Mouse (Mus musculus) heart, embryonic 13.5 days (tissue): ENCODE data around the gene Gm4981. TPM values are rescaled to one million over a fixed set of nuclear protein-coding genes. Genes with fewer than 3 reads are reported as not detected.
"Not testable (repeated sequence)": the region's sequence is repeated elsewhere in the genome, so short reads cannot be mapped to it uniquely, and the experiment has no call there.

Experiments used
- ATAC-seq: fragments of 200-750 bp; cut with Nextera tagmentation; 2 replicates; pipeline ENCODE4 v1.8.0; 2017; ENCODE audit warnings: moderate TSS enrichment; ENCODE audit not compliant: insufficient number of reproducible peaks, low FRiP score, low TSS enrichment; ENCODE audit errors: extremely low read depth
- H3K27ac ChIP-seq: fragments of 300-500 bp; sonication (generic); replicated peaks from 2 replicates; pipeline ENCODE4 v1.5.1; 2015; ENCODE audit warnings: moderate library complexity, mild to moderate bottlenecking, inconsistent platforms
- H3K27me3 ChIP-seq: fragments of 300-500 bp; sonication (generic); replicated peaks from 2 replicates; pipeline ENCODE4 v1.6.1; 2015; ENCODE audit warnings: mild to moderate bottlenecking, inconsistent platforms
- H3K36me3 ChIP-seq: fragments of 300-500 bp; sonication (generic); 2 replicates; pipeline ENCODE4 v1.6.1; 2015; ENCODE audit warnings: mild to moderate bottlenecking, inconsistent platforms
- H3K4me1 ChIP-seq: fragments of 300-500 bp; sonication (generic); 2 replicates; pipeline ENCODE4 v1.6.1; 2015; ENCODE audit warnings: inconsistent platforms
- H3K4me2 ChIP-seq: fragments of 300-500 bp; sonication (generic); 2 replicates; pipeline ENCODE4 v1.6.1; 2015; ENCODE audit warnings: inconsistent platforms, mild to moderate bottlenecking, moderate library complexity
- H3K4me3 ChIP-seq: fragments of 300-500 bp; sonication (generic); 2 replicates; pipeline ENCODE4 v1.5.1; 2015; ENCODE audit warnings: moderate library complexity, mild to moderate bottlenecking, inconsistent platforms
- H3K9ac ChIP-seq: fragments of 300-500 bp; sonication (generic); 2 replicates; pipeline ENCODE4 v1.6.1; 2015; ENCODE audit warnings: inconsistent platforms, mild to moderate bottlenecking, moderate library complexity
- H3K9me3 ChIP-seq: fragments of 300-500 bp; sonication (generic); 2 replicates; pipeline ENCODE4 v1.6.1; 2016; ENCODE audit warnings: inconsistent platforms
- WGBS: fragments of 180-500 bp; shearing (Covaris S2); methylation state at CpG from one replicate; pipeline ENCODE4 v1.1.7; 2015; ENCODE audit warnings: mixed read lengths; 5-methylcytosine and 5-hydroxymethylcytosine counted together
- polyA plus RNA-seq: library from polyadenylated mRNA; unstranded; fragments of >200 nt; fragmentation: Nextera tagmentation; extraction: Ambion mirVana; gene quantifications from 2 replicates; pipeline ENCODE4 v1.2.1, GENCODE M21; 2015

The Gm4981 gene
- not detected in 2 replicates for polyA plus RNA-seq

DNA sequence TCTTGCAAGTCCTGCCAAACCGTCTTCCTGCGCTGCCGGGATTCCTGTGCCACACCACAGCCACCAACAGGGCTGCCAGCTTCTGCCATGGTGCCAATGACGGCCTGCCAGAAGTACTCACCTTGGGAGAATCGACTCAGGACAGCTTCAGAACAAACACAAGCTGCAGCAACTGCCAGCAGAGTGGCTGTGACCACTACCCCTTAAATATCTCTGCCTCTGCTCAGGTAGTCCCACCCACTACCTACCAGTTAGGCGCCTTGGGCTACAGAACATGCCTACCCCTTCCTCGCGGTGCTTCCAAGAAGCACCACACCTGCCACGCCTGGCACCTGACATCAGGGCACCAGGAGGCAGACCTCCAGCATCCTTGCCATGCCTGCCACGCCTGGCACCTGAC is at the start of gene Gm4981:
Gene Gm4981 (minus strand): TSS at position 89 of the 400 bp plus-strand sequence.
- no peaks in the 10 kb centered on the region for H3K36me3 ChIP-seq
- 75% methylated on average over 10 of the region's 10 CpGs for WGBS

DNA sequence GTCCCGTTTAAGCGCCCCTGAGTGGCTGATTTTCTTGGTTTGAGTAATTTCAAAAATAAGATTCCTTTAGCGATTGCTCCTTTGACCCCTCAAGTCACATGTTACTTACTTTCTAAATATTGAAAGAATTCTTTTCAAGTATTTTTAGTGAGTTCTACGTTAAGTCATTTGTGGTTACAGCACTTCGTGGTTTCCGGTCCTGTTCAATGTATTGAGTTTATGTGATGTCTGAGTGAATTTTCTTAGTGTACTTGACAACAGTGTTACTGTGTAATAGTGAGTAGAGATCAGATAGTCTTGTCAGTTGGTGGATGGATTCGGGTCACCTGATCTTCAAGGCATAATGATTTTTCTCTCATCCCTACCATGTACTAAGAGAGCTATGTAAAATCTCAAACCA is 45.7 kb upstream of the Gm4981 start:
- no peaks in the 10 kb centered on the region for H3K9me3 ChIP-seq
- peaks cover 87% of the 10 kb centered on the region for H3K36me3 ChIP-seq
- no peak overlapping the region for H3K27ac ChIP-seq
- H3K4me3 ChIP-seq: no peak overlapping the region
- 89% methylated on average over 7 of the region's 7 CpGs for WGBS
- no peak overlapping the region for H3K9ac ChIP-seq
- H3K27me3 ChIP-seq: no peaks in the 10 kb centered on the region
- no peaks in the 10 kb centered on the region for H3K4me1 ChIP-seq
- ATAC-seq: no peak
- no peak overlapping the region for H3K4me2 ChIP-seq

More for the DNA sequence above, at the start of gene Gm4981:
- Histone ChIP-seq H3K4me3 (no peak within 1 kb of the TSS), H3K9ac (no peak within 1 kb of the TSS), H3K4me2 (no peak within 1 kb of the TSS), H3K9me3 (peaks cover 17% of the 10 kb centered on the region), H3K27me3 (no peaks in the 10 kb centered on the region), H3K27ac (no peak within 1 kb of the TSS), H3K4me1 (no peaks in the 10 kb centered on the region)
- no peak for ATAC-seq

GRCm38 (mm10) chr10:58258466-58258865 is 22.0 kb upstream of the Gm4981 start:
- Histone ChIP-seq H3K27me3 (no peaks in the 10 kb centered on the region), H3K27ac (no peak overlapping the region), H3K4me3 (no peak overlapping the region), H3K9ac (no peak overlapping the region), H3K9me3 (no peaks in the 10 kb centered on the region), H3K4me2 (no peak overlapping the region), H3K4me1 (peaks cover 20% of the 10 kb centered on the region), H3K36me3 (peaks cover 52% of the 10 kb centered on the region)
- ATAC-seq: no peak
- 54% methylated on average over 5 of the region's 5 CpGs for WGBS

DNA sequence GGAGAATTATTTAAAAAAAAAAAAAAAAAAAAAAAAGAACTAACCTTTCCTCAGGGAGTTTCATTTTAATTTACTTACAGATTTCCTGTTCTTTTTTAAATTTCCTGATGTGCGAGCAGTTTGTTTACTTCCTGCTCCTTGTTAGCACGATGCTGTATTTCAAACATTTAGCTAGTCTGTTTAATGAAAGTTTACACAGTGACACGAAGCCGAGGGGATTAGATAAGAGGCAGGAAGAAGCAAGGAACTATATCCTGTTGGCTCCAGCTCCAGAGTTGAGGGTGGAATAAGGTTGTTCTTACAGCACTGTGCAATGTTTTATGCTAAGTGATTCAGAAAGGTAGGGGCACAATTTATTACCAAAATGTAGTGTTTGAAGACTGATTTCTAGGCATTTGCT is 19.5 kb upstream of the Gm4981 start:
- Histone ChIP-seq H3K4me1 (peaks cover 20% of the 10 kb centered on the region), H3K9ac (peak overlapping the region; percentile 89), H3K9me3 (no peaks in the 10 kb centered on the region), H3K36me3 (peaks cover 31% of the 10 kb centered on the region), H3K27ac (peak overlapping the region; percentile 75), H3K4me3 (peak overlapping the region; percentile 75), H3K4me2 (peak overlapping the region; percentile 69), H3K27me3 (no peaks in the 10 kb centered on the region)
- ATAC-seq: no peak
- 5% methylated on average over 4 of the region's 4 CpGs for WGBS

DNA sequence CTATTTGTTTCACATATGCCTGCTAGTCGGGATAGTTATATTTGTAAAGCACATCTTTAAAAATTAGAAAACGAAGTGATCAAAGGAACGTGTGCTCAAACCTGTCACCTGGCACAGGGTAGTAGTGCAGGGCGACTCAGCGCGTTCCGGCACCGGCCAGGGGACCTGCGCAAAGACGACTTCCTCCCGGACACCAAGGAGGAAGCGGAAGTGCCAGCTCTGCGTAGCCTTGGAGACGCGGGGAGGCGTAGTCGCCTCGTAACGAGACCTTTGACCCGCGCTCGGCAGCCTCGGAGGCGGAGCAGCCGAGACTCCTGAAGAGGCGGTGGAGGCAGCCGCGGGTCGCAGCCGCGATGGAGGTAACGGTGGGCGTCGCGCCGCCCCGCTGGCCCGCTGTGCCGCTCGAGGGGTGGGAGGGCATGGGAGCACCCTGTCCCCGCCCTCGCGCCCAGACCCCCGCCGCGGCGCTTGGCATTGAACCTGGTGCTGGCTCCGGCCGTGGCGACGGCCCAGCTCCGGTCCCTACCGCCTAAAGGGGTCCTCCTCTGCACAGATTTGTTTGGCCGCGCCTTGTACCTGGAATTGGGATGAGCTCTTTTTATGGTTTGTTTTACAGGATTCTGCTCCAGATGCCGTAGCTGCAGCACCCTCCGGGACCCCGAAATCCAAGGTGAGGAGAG is 18.9 kb upstream of the Gm4981 start, which contains the start of gene Gcc2:
Gene Gcc2 (plus strand): TSS at position 285 of the 680 bp plus-strand sequence.
- H3K4me2 ChIP-seq: peak within 1 kb of the TSS; percentile 69
- no peaks in the 10 kb centered on the region for H3K9me3 ChIP-seq
- peaks cover 25% of the 10 kb centered on the region for H3K36me3 ChIP-seq
- peak within 1 kb of the TSS; percentile 75 for H3K27ac ChIP-seq
- peak; percentile 84 for ATAC-seq
- peaks cover 20% of the 10 kb centered on the region for H3K4me1 ChIP-seq
- under 1% methylated on average over 56 of the region's 58 CpGs for WGBS
- peak within 1 kb of the TSS; percentile 89 for H3K9ac ChIP-seq
- H3K27me3 ChIP-seq: no peaks in the 10 kb centered on the region
- H3K4me3 ChIP-seq: peak within 1 kb of the TSS; percentile 75

GRCm38 (mm10) chr10:58254635-58255175 is 18.2 kb upstream of the Gm4981 start:
- Histone ChIP-seq H3K4me1 (peaks cover 20% of the 10 kb centered on the region), H3K27ac (no peak overlapping the region; the same call in 1 of the 2 replicates), H3K27me3 (no peaks in the 10 kb centered on the region), H3K4me3 (peak overlapping the region; percentile 75), H3K36me3 (peaks cover 19% of the 10 kb centered on the region), H3K9me3 (no peaks in the 10 kb centered on the region), H3K9ac (peak overlapping the region; percentile 89), H3K4me2 (peak overlapping the region; percentile 69)
- 40% methylated on average over 6 of the region's 6 CpGs for WGBS
- peak; percentile 10; the same call in 1 of the 2 replicates for ATAC-seq

DNA sequence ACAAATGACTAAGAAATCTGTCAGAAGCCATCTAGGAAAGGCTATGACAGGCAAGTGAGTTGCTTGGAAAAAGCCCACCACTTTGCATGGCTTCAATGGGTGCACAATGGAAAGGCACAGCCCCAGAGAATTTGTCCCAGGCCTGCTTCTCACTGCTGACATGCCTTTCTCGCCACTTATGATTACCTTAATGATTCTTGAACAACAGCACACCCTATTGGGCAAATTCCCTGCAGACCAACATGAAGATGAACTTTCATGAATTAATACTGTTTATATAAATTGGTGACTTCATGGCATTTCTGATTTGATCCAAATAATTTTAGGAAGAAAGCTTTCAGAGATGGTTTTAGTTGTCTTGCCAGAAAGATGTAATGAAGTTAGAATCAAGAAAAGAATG is 13.0 kb upstream of the Gm4981 start:
- Histone ChIP-seq H3K36me3 (no peaks in the 10 kb centered on the region), H3K4me2 (no peak overlapping the region), H3K4me1 (peaks cover under 1% of the 10 kb centered on the region), H3K9me3 (no peaks in the 10 kb centered on the region; the same call in 1 of the 2 replicates), H3K27ac (no peak overlapping the region), H3K9ac (no peak overlapping the region), H3K4me3 (no peak overlapping the region), H3K27me3 (no peaks in the 10 kb centered on the region)
- 23% methylated on average over 1 of the region's 1 CpGs for WGBS
- no peak for ATAC-seq

DNA sequence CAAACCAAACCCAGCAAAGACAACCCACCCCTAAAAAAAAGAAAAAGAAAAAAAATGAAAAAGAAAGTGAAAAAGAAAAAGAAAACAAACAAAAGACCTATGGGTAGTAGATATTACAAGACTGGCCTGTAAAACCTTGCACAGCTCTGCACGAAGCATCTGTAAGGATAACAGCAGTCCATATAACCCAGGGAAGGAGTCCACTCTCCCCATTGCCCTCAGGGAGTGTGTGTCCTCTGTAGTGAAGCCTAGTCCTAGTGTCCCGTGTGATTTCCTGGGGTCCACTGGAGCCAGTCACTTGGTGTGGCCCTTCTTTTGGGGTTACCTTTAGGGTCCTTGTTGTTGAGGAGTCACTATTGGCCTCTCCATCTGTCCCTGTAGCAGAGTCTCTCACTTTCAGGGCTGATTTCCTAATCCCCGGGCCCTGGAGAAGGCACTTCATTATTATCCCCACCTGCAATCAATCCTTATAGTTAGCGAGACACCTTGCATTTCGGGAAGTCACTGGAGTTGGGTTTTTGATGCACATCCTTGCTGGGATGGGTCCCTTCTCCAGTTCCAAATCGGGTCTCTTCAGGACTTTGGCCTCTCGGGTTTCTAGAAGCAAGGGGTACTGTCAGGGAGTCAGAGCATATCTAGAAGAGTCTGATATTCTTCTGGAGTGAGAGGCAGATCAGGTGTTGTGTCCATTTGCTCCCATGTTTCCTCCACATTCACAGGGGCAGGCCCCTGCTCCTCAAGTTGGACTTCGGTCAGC is 2.7 kb upstream of the Gm4981 start:
- not testable (repeated sequence) for H3K9ac ChIP-seq, H3K27me3 ChIP-seq, H3K4me1 ChIP-seq, H3K4me2 ChIP-seq, H3K27ac ChIP-seq, H3K4me3 ChIP-seq, H3K9me3 ChIP-seq, H3K36me3 ChIP-seq
- 73% methylated on average over 8 of the region's 8 CpGs for WGBS
- peak; percentile 76 for ATAC-seq

- ATAC-seq, H3K4me2 ChIP-seq, H3K27me3 ChIP-seq, H3K36me3 ChIP-seq, H3K27ac ChIP-seq, H3K9ac ChIP-seq, H3K4me1 ChIP-seq, H3K4me3 ChIP-seq: not testable (repeated sequence)
- WGBS: 64% methylated on average over 4 of the region's 4 CpGs
- peaks cover 22% of the 10 kb centered on the region for H3K9me3 ChIP-seq
These were observed 1.5 kb downstream of the Gm4981 start for GRCm38 (mm10) chr10:58234985-58235384.

DNA sequence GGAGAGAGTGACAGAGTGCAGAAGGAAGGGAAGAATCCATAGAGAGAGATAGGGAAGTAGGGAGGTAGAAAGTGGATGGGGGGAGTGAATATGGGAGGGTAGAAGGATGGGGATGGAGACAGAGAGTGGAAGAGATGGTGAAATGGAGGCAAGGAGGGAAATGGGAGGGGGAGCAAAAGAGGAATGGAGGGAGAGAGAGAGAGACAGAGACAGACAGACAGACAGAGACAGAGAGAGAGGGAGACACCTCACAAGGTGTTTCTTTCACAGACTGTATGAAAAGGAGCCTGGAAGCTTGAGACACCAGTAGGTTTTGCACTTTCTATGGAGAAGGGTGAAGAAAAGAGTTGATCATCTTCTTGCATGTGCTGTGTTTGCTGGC is 2.8 kb downstream of the Gm4981 start:
- H3K4me3 ChIP-seq, H3K27ac ChIP-seq, H3K4me1 ChIP-seq, H3K36me3 ChIP-seq, H3K4me2 ChIP-seq, H3K27me3 ChIP-seq, H3K9ac ChIP-seq: not testable (repeated sequence)
- H3K9me3 ChIP-seq: peaks cover 18% of the 10 kb centered on the region
- peak; percentile 1; the same call in 1 of the 2 replicates for ATAC-seq

- H3K27ac ChIP-seq, H3K4me3 ChIP-seq, H3K27me3 ChIP-seq, H3K36me3 ChIP-seq, H3K4me2 ChIP-seq, H3K4me1 ChIP-seq, H3K9ac ChIP-seq: not testable (repeated sequence)
- peaks cover 15% of the 10 kb centered on the region for H3K9me3 ChIP-seq
- peak; percentile 22 for ATAC-seq
- WGBS: 67% methylated on average over 10 of the region's 10 CpGs
These were observed 3.3 kb downstream of the Gm4981 start for GRCm38 (mm10) chr10:58233054-58233739.
